24 mouse cellular contexts compared by ENCODE assay signal in the genomic region with DNA sequence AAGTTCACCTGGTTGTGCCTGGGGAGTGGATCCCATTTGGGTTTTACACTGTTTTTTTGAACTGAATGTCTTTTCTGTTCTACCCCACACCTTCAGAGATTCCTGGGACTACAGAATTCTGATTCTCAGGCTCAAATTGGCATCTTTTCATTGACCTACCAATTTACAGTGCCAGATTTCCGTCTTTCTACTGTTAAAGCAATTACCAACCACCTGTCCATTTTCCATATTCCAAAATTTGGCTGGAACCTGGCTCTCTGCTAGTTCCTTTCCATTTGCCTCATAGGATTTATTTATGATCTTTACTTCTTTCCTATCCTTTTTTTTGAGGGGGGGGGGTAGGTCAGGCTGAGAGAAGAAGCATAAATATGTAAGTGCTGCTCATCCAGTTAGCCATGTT. TPM values are rescaled to one million over a fixed set of nuclear protein-coding genes. Genes with fewer than 3 reads are reported as not detected.
DNase-seq lines count a peak whose midpoint lies in the region; ATAC-seq lines count a peak whose summit lies in the region.
"Had no signal": no experiment of that assay in that cellular context is flagged by ENCODE, and none has a peak within 500 bp of the region (broad histone marks: within the 10 kb centered on the region; RNA-seq: fewer than 3 reads in every experiment).

No protein-coding gene starts in this region.

- no peak overlapping the region for H3K27ac ChIP-seq in hindbrain, embryonic 10.5 days
- H3K27ac ChIP-seq: embryonic facial prominence, embryonic 12.5 days; embryonic facial prominence, embryonic 15.5 days; gastrocnemius, adult 2 months; heart, adult 2 months; heart, embryonic 10.5 days; heart, embryonic 13.5 days; hindbrain, embryonic 12.5 days; hindbrain, embryonic 15.5 days had no signal

- H3K27me3 ChIP-seq in hindbrain, embryonic 10.5 days (ENCODE audit: insufficient read depth, poor library complexity, severe bottlenecking): no peaks in the 10 kb centered on the region
- H3K27me3 ChIP-seq: embryonic facial prominence, embryonic 12.5 days; embryonic facial prominence, embryonic 15.5 days; heart, embryonic 13.5 days; hindbrain, embryonic 12.5 days; hindbrain, embryonic 15.5 days had no signal

- H3K4me3 ChIP-seq in hindbrain, embryonic 10.5 days: no peak overlapping the region
- H3K4me3 ChIP-seq: embryonic facial prominence, embryonic 12.5 days; embryonic facial prominence, embryonic 15.5 days; gastrocnemius, adult 2 months; heart, adult 2 months; heart, embryonic 10.5 days; heart, embryonic 13.5 days; hindbrain, embryonic 12.5 days; hindbrain, embryonic 15.5 days had no signal

- no peak for DNase-seq in cerebellum, adult 11-12 months
- DNase-seq in brain, adult 2 months (ENCODE audit: low read depth, low spot score): peak; percentile 81
- DNase-seq in cerebellum, adult 9-10 months: peak; percentile 74
- DNase-seq in cerebellum, postnatal 25 days: peak; percentile 31 to 48
- DNase-seq in hindbrain, embryonic 10.5 days (ENCODE audit: low spot score): no peak
- DNase-seq in right cerebral cortex, adult 2 months (ENCODE audit: low spot score in 2 of 2): no peak
- DNase-seq: adrenal gland, adult 8-10 months; adrenal gland, postnatal 25 days; forebrain, postnatal 0 days; gastrocnemius, adult 2 months; gastrocnemius, postnatal 14 days; heart, adult 2 months; heart, postnatal 14 days; heart, postnatal 4 days had no signal

- H3K4me1 ChIP-seq in hindbrain, embryonic 10.5 days (replicated peaks): peaks cover 6% of the 10 kb centered on the region

- 0 out of 2 replicates have a peak, but pooled peaks cover 5% of the 10 kb centered on the region for H3K9me3 ChIP-seq in hindbrain, embryonic 10.5 days
- H3K9me3 ChIP-seq: embryonic facial prominence, embryonic 12.5 days; embryonic facial prominence, embryonic 15.5 days; heart, embryonic 10.5 days; heart, embryonic 13.5 days; hindbrain, embryonic 12.5 days; hindbrain, embryonic 15.5 days had no signal

- 82% methylated on average over 1 of the region's 1 CpGs for WGBS in hindbrain, embryonic 10.5 days

- peak; percentile 73 for ATAC-seq in cerebellum, adult (ENCODE audit: insufficient number of reproducible peaks, low FRiP score, low TSS enrichment)
- ATAC-seq: activated CD4-positive, CD25-positive, alpha-beta regulatory T cell, adult 4 months; forebrain, embryonic 14.5 days; forebrain, postnatal 0 days; intestine, postnatal 0 days had no signal

- H3K36me3 ChIP-seq in hindbrain, embryonic 10.5 days: no peaks in the 10 kb centered on the region
- H3K36me3 ChIP-seq: embryonic facial prominence, embryonic 12.5 days; embryonic facial prominence, embryonic 15.5 days; heart, embryonic 10.5 days; heart, embryonic 13.5 days; hindbrain, embryonic 12.5 days; hindbrain, embryonic 15.5 days had no signal

RNA-seq across cellular contexts. Expression of gene Cald1, which starts 4.9 kb away (rescaled TPM):
- polyA plus RNA-seq in hindbrain, embryonic 10.5 days (2016; fragmentation: Nextera tagmentation; extraction: Ambion mirVana): 117 and 144 TPM in 2 replicates
- polyA plus RNA-seq: activated CD4-positive, CD25-positive, alpha-beta regulatory T cell, adult 4 months had no signal

Comparison
In these comparisons a context has a peak if more than half of its experiments do, and no peak if none do; other contexts are left out.
1. DNase-seq: peak in brain, adult 2 months (single experiment), cerebellum, adult 9-10 months (single experiment) and cerebellum, postnatal 25 days (2 of 2); none in cerebellum, adult 11-12 months (single experiment), hindbrain, embryonic 10.5 days (single experiment) and right cerebral cortex, adult 2 months (0 of 2).